Mouse (Mus musculus) kidney, adult 2 months (tissue): Measurements from ENCODE around the gene Smyd3.

Experiments used
- CTCF ChIP-seq: fragments of 200-500 bp; conservative IDR thresholded peaks from 2 replicates; pipeline ENCODE4 v1.5.1; 2011; ENCODE audit warnings: low read depth, mild to moderate bottlenecking, control low read depth, low read length, moderate library complexity, mixed read lengths; ENCODE audit not compliant: insufficient read depth, insufficient read length
- POLR2A ChIP-seq: fragments of 200-500 bp; IDR thresholded peaks from one replicate; pipeline ENCODE4 v1.6.1; 2011; ENCODE audit warnings: low read depth, low read length, control low read depth

DNA sequence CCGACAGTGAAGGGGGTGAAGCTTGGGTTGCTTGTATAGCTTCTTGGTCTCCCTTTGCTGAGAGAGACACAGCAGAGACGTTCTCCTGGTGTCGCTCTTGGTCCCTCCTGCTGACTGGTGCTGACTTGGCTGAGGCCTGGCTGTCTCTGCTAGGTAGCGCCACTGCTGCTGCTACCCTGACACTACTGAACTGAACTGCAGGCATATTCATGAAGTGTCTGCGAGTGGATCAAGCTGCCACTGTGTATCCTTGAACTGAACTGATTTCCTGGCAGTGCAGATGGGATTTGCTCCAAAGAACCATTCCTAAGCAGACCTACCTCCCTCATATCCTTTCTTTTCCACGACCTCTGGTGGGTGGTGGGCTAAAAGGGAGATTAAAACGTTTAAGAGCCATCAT is 523.6 kb downstream of the Smyd3 start:
- TF ChIP-seq CTCF = no peak
- no peak for TF ChIP-seq POLR2A
